Mouse (Mus musculus): ENCODE measurements at regions not wholly inside any gene's neighbourhood (a gene's known extent, or its start where the extent isn't known, plus 50 kb on each side); places are given as distances from the start of the nearest gene placed in this dataset.
"Not testable (repeated sequence)": the region's sequence is repeated elsewhere in the genome, so short reads cannot be mapped to it uniquely, and the experiment has no call there.

GRCm38 (mm10) chr6:61042667-61043523 is 118.1 kb downstream of the Mmrn1 start:
- DNase-seq (ENCODE audit: low spot score in 2 of 2), result peak; percentile 5 to 27

GRCm38 (mm10) chr6:61043524-61044450 is 119.0 kb downstream of the Mmrn1 start:
- DNase-seq (ENCODE audit: low spot score in 2 of 2), result no peak

- not testable (repeated sequence) for DNase-seq (ENCODE audit: low spot score in 2 of 2)
Measured at GRCm38 (mm10) chr6:61047667-61048066, 122.9 kb downstream of the Mmrn1 start.

GRCm38 (mm10) chr6:61063129-61063528 is 117.0 kb upstream of the Ccser1 start:
- peak; percentile 25 to 31 for DNase-seq (ENCODE audit: low spot score in 2 of 2)

GRCm38 (mm10) chr6:61065769-61066168 is 114.4 kb upstream of the Ccser1 start:
- DNase-seq (ENCODE audit: low spot score in 2 of 2), result no peak

- no peak for DNase-seq (ENCODE audit: low spot score in 2 of 2)
Measured at GRCm38 (mm10) chr6:61066501-61067282, 113.4 kb upstream of the Ccser1 start.

- DNase-seq (ENCODE audit: low spot score in 2 of 2), result no peak
Measured at GRCm38 (mm10) chr6:61067355-61068116, 112.6 kb upstream of the Ccser1 start.

- DNase-seq (ENCODE audit: low spot score in 2 of 2), result no peak
Measured at GRCm38 (mm10) chr6:61068117-61068489, 112.0 kb upstream of the Ccser1 start.

GRCm38 (mm10) chr6:61073267-61073666 is 106.9 kb upstream of the Ccser1 start:
- DNase-seq (ENCODE audit: low spot score in 2 of 2), result no peak

GRCm38 (mm10) chr6:61073794-61074193 is 106.3 kb upstream of the Ccser1 start:
- DNase-seq (ENCODE audit: low spot score in 2 of 2), result no peak

- DNase-seq (ENCODE audit: low spot score in 2 of 2), result no peak
Measured at GRCm38 (mm10) chr6:61074700-61075099, 105.4 kb upstream of the Ccser1 start.

GRCm38 (mm10) chr6:61078559-61078958 is 101.6 kb upstream of the Ccser1 start:
- no peak for DNase-seq (ENCODE audit: low spot score in 2 of 2)

- no peak for DNase-seq (ENCODE audit: low spot score in 2 of 2)
Measured at GRCm38 (mm10) chr6:61080661-61081060, 99.5 kb upstream of the Ccser1 start.

GRCm38 (mm10) chr6:61083346-61083745 is 96.8 kb upstream of the Ccser1 start:
- no peak for DNase-seq (ENCODE audit: low spot score in 2 of 2)

- no peak for DNase-seq (ENCODE audit: low spot score in 2 of 2)
Measured at GRCm38 (mm10) chr6:61099348-61099981, 80.7 kb upstream of the Ccser1 start.

- DNase-seq (ENCODE audit: low spot score in 2 of 2), result no peak
Measured at GRCm38 (mm10) chr6:61099982-61100365, 80.2 kb upstream of the Ccser1 start.

- no peak for DNase-seq (ENCODE audit: low spot score in 2 of 2)
Measured at GRCm38 (mm10) chr6:61101972-61102371, 78.2 kb upstream of the Ccser1 start.

- no peak for DNase-seq (ENCODE audit: low spot score in 2 of 2)
Measured at GRCm38 (mm10) chr6:61103459-61104234, 76.5 kb upstream of the Ccser1 start.

- DNase-seq (ENCODE audit: low spot score in 2 of 2), result no peak
Measured at GRCm38 (mm10) chr6:61115250-61115649, 64.9 kb upstream of the Ccser1 start.
